Mouse (Mus musculus) spleen, postnatal 0 days (tissue): ENCODE measurements around the gene Gm10721. TPM values are rescaled to one million over a fixed set of nuclear protein-coding genes. Genes with fewer than 3 reads are reported as not detected.

ENCODE experiments used
- polyA plus RNA-seq: library from polyadenylated mRNA; unstranded; fragments of >200 nt; fragmentation: Nextera tagmentation; extraction: Ambion mirVana; gene quantifications from 2 replicates; pipeline ENCODE4 v1.2.1, GENCODE M21; 2015

Gm10721 gene
- 0.36 TPM in 1 of 2 replicates, not detected in the other for polyA plus RNA-seq

GRCm38 (mm10) chr9:3012733-3013279 lies at the start of gene Gm10721:
Gm10721 (plus strand) TSS chr9:3013140.

GRCm38 (mm10) chr9:3000445-3000972 lies 12.4 kb upstream of the Gm10721 start, which contains the start of gene Gm10722:
Gm10722 (plus strand) TSS chr9:3000922.

GRCm38 (mm10) chr9:3002794-3003396 lies 10.0 kb upstream of the Gm10721 start, which contains the start of gene Gm11168:
Gm11168 (plus strand) TSS chr9:3003346.

GRCm38 (mm10) chr9:3015354-3015753 lies 2.4 kb downstream of the Gm10721 start, which contains the start of gene Gm10720:
Gm10720 (plus strand) TSS chr9:3015654.

GRCm38 (mm10) chr9:3017108-3017507 lies 4.2 kb downstream of the Gm10721 start, which contains the start of gene Gm10719:
Gm10719 (plus strand) TSS chr9:3017408.

GRCm38 (mm10) chr9:3023312-3023984 lies 10.5 kb downstream of the Gm10721 start, which contains the start of gene Gm10718:
Gm10718 (plus strand) TSS chr9:3023547.

GRCm38 (mm10) chr9:3024912-3025467 lies 12.1 kb downstream of the Gm10721 start, which contains the start of gene Gm10717:
Gm10717 (plus strand) TSS chr9:3025417.

GRCm38 (mm10) chr9:3034299-3034698 lies 21.4 kb downstream of the Gm10721 start, which contains the start of gene Gm17535:
Gm17535 (plus strand) TSS chr9:3034599.

GRCm38 (mm10) chr9:3036577-3036976 lies 23.6 kb downstream of the Gm10721 start, which contains the start of gene Gm10715:
Gm10715 (plus strand) TSS chr9:3036877.

Other genes with a start within 250 kb of the Gm10721 start
- gene Gm10722, start 12.2 kb upstream of the Gm10721 start, polyA plus RNA-seq: not detected in 2 replicates
- gene Gm11168, start 9.8 kb upstream of the Gm10721 start, polyA plus RNA-seq: not detected in 2 replicates
- gene Gm10720, start 2.5 kb downstream of the Gm10721 start, polyA plus RNA-seq: 0.28 TPM in 1 of 2 replicates, not detected in the other
- 1.1 and 1.2 TPM in 2 replicates for gene Gm10719, start 4.3 kb downstream of the Gm10721 start, polyA plus RNA-seq
- 1.5 TPM in 1 of 2 replicates, not detected in the other for gene Gm10718, start 10.4 kb downstream of the Gm10721 start, polyA plus RNA-seq
- gene Gm10717, start 12.3 kb downstream of the Gm10721 start, polyA plus RNA-seq: 0.85 and 1.2 TPM in 2 replicates
- not detected in 2 replicates for gene Gm17535, start 21.5 kb downstream of the Gm10721 start, polyA plus RNA-seq
- gene Gm10715, start 23.7 kb downstream of the Gm10721 start, polyA plus RNA-seq: not detected in 2 replicates